Comparison of ENCODE assay signal across 8 mouse cellular contexts in the genomic region with DNA sequence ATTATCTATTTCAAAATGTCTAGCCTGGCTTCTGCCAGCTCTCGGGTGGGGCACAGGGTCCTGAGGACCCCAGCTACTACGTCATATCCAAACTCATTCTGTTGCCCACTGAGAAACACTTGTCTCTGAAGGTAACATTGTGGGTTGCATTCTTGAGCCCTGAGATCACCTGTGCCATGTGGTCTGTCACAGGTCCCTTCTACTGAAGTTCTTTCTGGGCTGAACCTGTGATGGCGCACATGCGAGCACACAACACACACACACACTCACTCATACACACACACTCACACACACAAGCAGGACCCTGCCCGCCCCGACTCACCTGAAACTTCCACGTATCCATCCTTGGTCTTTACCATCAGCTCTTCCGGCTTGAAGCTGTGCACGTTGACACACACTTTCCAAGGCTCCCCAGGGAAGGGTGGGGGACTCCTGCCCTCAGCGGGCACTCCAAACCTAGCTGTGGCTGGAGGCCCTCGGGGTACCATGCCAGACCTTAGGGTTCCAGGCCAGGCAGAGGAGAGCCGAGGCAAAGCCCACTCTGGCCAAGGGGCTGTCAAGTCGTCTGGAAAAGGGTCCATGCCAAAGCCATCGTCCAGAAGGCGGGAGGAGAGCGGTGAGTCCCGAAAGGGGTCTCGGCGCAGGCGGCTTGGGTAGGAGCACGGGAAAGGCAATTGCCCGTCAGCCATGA. TPM values are rescaled to one million over a fixed set of nuclear protein-coding genes. Genes with fewer than 3 reads are reported as not detected.
DNase-seq lines count a peak whose midpoint lies in the region; ATAC-seq and TF ChIP-seq lines count a peak whose summit lies in the region.

No protein-coding gene starts in this region.

- no peaks in the 10 kb centered on the region for H3K9me3 ChIP-seq in forebrain, embryonic 11.5 days (ENCODE audit: control insufficient read depth, low read length)
- no peaks in the 10 kb centered on the region for H3K9me3 ChIP-seq in limb, embryonic 10.5 days (replicated peaks)
- no peaks in the 10 kb centered on the region for H3K9me3 ChIP-seq in midbrain, embryonic 16.5 days (replicated peaks; ENCODE audit: control insufficient read depth, low read length, poor library complexity, severe bottlenecking)

- peak overlapping the region; percentile 22 for H3K4me3 ChIP-seq in thymus, adult 2 months (ENCODE audit: control insufficient read depth, insufficient read depth, low read length)
- H3K4me3 ChIP-seq in forebrain, embryonic 11.5 days (ENCODE audit: low read depth, low read length): peak overlapping the region; percentile 18; the same call in 1 of the 2 replicates
- peak overlapping the region; percentile 53 for H3K4me3 ChIP-seq in limb, embryonic 10.5 days
- H3K4me3 ChIP-seq in midbrain, embryonic 16.5 days (ENCODE audit: low read depth, low read length): no peak overlapping the region

- H3K36me3 ChIP-seq in thymus, adult 2 months (ENCODE audit: control insufficient read depth, insufficient read depth, low read length): no peaks in the 10 kb centered on the region
- no peaks in the 10 kb centered on the region for H3K36me3 ChIP-seq in forebrain, embryonic 11.5 days (ENCODE audit: control insufficient read depth, insufficient read depth, low read length)
- no peaks in the 10 kb centered on the region for H3K36me3 ChIP-seq in limb, embryonic 10.5 days
- H3K36me3 ChIP-seq in midbrain, embryonic 16.5 days (ENCODE audit: control insufficient read depth, insufficient read depth, low read length): no peaks in the 10 kb centered on the region

- no peaks in the 10 kb centered on the region for H3K4me1 ChIP-seq in thymus, adult 2 months (replicated peaks; ENCODE audit: control insufficient read depth, insufficient read depth, low read length)
- peaks cover 27% of the 10 kb centered on the region for H3K4me1 ChIP-seq in forebrain, embryonic 11.5 days (replicated peaks; ENCODE audit: control insufficient read depth, insufficient read depth, low read length)
- H3K4me1 ChIP-seq in limb, embryonic 10.5 days: peaks cover 54% of the 10 kb centered on the region
- H3K4me1 ChIP-seq in midbrain, embryonic 16.5 days (ENCODE audit: control insufficient read depth, insufficient read depth, low read length): peaks cover 10% of the 10 kb centered on the region

- 78% methylated on average over 22 of the region's 22 CpGs for WGBS in thymus, adult 2 months
- WGBS in forebrain, embryonic 11.5 days: 60% methylated on average over 22 of the region's 22 CpGs
- 51% methylated on average over 22 of the region's 22 CpGs for WGBS in limb, embryonic 10.5 days
- WGBS in midbrain, embryonic 16.5 days: 55% methylated on average over 22 of the region's 22 CpGs

- H3K9ac ChIP-seq in forebrain, embryonic 11.5 days (ENCODE audit: low read length): peak overlapping the region; percentile 12; the same call in 1 of the 2 replicates
- no peak overlapping the region for H3K9ac ChIP-seq in midbrain, embryonic 16.5 days (ENCODE audit: low read depth, low read length)

- no peak for ATAC-seq in forebrain, embryonic 11.5 days (replicated peaks; ENCODE audit: low FRiP score)
- ATAC-seq in midbrain, embryonic 16.5 days: no peak
- no peak for ATAC-seq in megakaryocyte progenitor cell, adult 5-6 weeks (replicated peaks; ENCODE audit: poor library complexity)

- DNase-seq in thymus, adult 2 months: no peak
- DNase-seq in thymus, adult 18-20 months: no peak
- no peak for DNase-seq in forebrain, embryonic 11.5 days (ENCODE audit: low spot score)
- peak; percentile 39 for DNase-seq in limb, embryonic 10.5 days (ENCODE audit: low spot score)
- no peak for DNase-seq in frontal cortex, adult 2 months (ENCODE audit: extremely low spot score in 1 of 2, low spot score in 1 of 2)
- no peak for DNase-seq in left cerebral cortex, adult 18-20 months (ENCODE audit: low spot score in 2 of 2)

- H3K27me3 ChIP-seq in thymus, adult 2 months (ENCODE audit: control insufficient read depth, insufficient read depth, low read length): no peaks in the 10 kb centered on the region; the same call in 1 of the 2 replicates
- no peaks in the 10 kb centered on the region for H3K27me3 ChIP-seq in forebrain, embryonic 11.5 days (ENCODE audit: control insufficient read depth, insufficient read depth, low read length)
- peaks cover 6% of the 10 kb centered on the region; the same call in 1 of the 2 replicates for H3K27me3 ChIP-seq in limb, embryonic 10.5 days (ENCODE audit: low read depth, poor library complexity, severe bottlenecking)
- H3K27me3 ChIP-seq in midbrain, embryonic 16.5 days (ENCODE audit: control insufficient read depth, insufficient read depth, low read depth, low read length): no peaks in the 10 kb centered on the region; the same call in 1 of the 2 replicates

- peak overlapping the region; percentile 62 for H3K4me2 ChIP-seq in forebrain, embryonic 11.5 days (ENCODE audit: low read depth, low read length, severe bottlenecking)
- H3K4me2 ChIP-seq in midbrain, embryonic 16.5 days (ENCODE audit: low read length): peak overlapping the region; percentile 21; the same call in 1 of the 2 replicates

- no peak overlapping the region; the same call in 1 of the 2 replicates for H3K27ac ChIP-seq in thymus, adult 2 months (ENCODE audit: control insufficient read depth, insufficient read depth, low read length)
- H3K27ac ChIP-seq in forebrain, embryonic 11.5 days (ENCODE audit: low read depth, low read length): no peak overlapping the region
- H3K27ac ChIP-seq in limb, embryonic 10.5 days: peak overlapping the region; percentile 83
- no peak overlapping the region for H3K27ac ChIP-seq in midbrain, embryonic 16.5 days (ENCODE audit: low read length)

- TF ChIP-seq POLR2A in thymus, adult 2 months (IDR thresholded peaks at IDR 0.05; ENCODE audit: control insufficient read depth, extremely low read depth, insufficient read depth, low read length, poor library complexity): no peak

- TF ChIP-seq CTCF in thymus, adult 2 months (IDR thresholded peaks at IDR 0.05; ENCODE audit: borderline replicate concordance, control insufficient read depth, extremely low read depth, insufficient read depth, low read length, poor library complexity): no peak

RNA-seq across cellular contexts. Expression of a gene that starts 0.7 kb away (rescaled TPM):
- polyA plus RNA-seq in thymus, adult 2 months (2012; rRNA removed): 19.5 and 48.9 TPM in 2 replicates
- 8.0 and 9.8 TPM in 2 replicates for polyA plus RNA-seq in forebrain, embryonic 11.5 days (2014; fragmentation: Nextera tagmentation; extraction: Ambion mirVana)
- polyA plus RNA-seq in limb, embryonic 10.5 days (2016; fragmentation: Nextera tagmentation; extraction: Ambion mirVana): 8.8 and 9.7 TPM in 2 replicates
- polyA plus RNA-seq in midbrain, embryonic 16.5 days (2015; fragmentation: Nextera tagmentation; extraction: Ambion mirVana): 3.7 and 4.2 TPM in 2 replicates
- 13.6 and 15.0 TPM in 2 replicates for polyA plus RNA-seq in frontal cortex, adult 2 months (2012; rRNA removed)
- total RNA-seq in left cerebral cortex, adult 18-20 months (2021): 10 to 100 TPM; 11.5 to 11.6 TPM
- 0.20 TPM in 1 of 2 replicates, not detected in the other for total RNA-seq in megakaryocyte progenitor cell, adult 5-6 weeks (2015)
- not detected in 2 replicates for total RNA-seq in megakaryocyte progenitor cell, adult 5-6 weeks (2017)
